Mouse (Mus musculus) layer of hippocampus, adult 9-11 months (tissue): ENCODE measurements around the gene Clta.

Source experiments
- DNase-seq: peaks from one replicate; pipeline ENCODE4 v3.0.0; 2022

The Clta gene

DNA sequence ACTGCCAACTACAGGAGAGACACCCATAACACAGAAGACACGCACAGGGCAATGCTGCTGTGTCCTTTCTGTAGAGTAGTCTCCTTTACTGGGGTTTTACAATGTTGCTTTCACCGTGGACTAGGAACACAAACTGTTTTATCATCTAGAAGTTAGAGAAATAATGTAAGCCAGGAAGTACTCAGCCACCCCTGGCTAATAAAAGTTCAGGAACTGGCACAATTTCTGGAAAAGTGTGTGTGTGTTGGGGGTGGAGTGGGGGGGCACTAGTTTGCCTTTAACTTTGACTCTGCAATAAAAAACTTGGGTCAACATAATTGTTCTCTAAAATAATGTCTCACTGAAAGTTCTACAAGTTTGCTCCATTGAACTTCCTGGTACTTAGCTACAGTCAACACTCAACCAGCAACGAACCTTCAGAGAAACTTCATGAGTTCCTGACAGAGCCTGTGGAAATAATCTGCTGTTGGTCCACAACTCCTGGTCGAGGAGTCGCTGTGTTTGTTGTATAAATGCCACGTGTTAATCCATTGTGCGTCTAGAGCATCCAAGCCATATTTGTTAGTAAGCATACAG, 74.2 kb downstream of the Clta start:
- no peak for DNase-seq
